Mouse (Mus musculus): ENCODE results near the gene Vax2.

Gene Vax2

DNA sequence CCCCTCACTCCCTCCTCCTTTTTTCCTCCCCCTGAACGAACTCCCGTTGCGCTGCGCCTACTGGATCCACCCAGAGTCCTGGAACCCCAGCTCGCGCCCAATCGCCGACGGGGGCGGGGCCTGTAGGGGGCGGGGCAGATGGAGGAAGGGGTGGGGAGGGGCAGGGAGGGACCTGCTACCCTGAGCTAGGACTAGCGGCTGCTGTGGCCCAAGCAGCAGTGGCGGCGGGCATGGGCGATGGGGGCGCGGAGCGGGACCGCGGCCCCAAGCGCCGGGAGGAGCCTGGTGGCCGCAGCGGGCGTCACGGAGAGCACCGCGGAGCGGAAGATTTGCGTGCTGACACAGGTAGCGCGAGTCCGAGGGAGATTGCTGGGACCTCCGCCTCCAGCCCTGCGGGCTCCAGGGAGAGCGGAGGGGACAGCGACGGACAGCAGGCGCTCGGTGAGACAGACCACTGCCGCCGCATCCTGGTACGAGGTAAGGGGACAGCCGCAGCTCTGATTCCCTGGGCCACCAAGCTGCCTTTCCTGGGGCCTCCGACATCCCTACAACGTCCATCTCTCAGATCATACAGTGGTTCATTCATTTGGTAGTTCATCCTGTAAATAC lies at the start of gene Vax2:
TSS of gene Vax2 (plus strand) at position 198 of the 609 bp plus-strand sequence.
- no peak for DNase-seq (ENCODE audit: low read depth in 2 of 2, low spot score in 2 of 2)

DNA sequence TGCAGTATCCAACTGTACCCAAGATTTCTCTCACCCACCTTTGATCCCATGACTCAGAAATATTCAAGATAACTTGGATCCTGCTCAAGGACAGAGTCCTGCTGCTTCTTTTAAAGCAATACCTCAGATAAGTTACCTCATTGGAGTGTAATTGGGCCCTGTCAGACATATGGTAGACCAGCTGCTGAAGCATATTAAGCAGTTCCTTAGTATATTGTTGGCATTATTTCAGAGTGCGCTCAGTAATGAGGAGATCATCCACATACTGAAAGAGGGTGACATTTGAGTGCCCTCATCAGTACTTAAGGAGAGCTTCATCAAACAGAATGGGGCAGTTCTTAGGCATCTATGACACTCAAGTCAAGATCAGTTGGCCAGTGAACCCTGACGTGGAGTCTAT lies 46.1 kb upstream of the Vax2 start:
- DNase-seq (ENCODE audit: low read depth in 2 of 2, low spot score in 2 of 2): no peak

DNA sequence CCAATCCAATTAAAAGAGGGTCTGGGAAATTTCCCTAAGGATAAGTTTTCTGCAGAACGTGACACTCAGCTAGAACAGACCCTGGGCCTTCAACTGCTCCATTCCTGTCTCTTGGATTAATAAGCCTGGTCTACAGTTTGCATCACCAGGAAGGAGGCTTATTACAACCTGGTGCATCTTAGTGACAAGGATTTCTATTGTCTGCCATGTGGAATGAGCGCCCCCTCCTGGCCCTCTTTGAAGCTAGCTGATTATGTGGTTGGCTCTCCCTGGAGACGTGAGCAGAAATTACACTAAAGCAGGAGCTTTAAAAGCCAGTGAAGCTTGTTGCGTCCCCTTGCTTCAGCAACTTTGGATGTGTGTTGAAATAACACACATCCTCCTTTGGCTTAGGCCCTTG lies 37.7 kb upstream of the Vax2 start:
- DNase-seq (ENCODE audit: low read depth in 2 of 2, low spot score in 2 of 2): peak; percentile 71 to 80

DNA sequence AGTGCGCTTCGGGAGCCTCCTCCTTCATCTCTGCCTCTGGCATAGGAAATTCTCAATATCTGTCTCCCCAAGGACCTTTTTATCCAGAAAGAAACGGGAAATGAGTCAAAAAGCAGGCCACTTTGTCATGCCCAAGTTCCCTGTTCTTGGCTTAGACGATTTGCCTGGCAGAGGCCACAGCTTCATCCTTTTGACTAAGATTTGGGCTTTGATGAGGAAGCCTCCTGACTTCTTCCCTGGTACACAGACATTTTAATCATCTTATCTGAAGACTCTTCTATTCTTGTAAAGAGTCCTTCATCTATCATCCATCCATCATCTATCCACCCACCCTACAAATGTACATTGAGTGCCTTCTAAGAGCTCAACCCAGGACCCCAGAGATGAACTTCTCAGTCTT lies 33.3 kb upstream of the Vax2 start, which contains the start of gene Cd207:
TSS of gene Cd207 (minus strand) at position 101 of the 400 bp plus-strand sequence.
- DNase-seq (ENCODE audit: low read depth in 2 of 2, low spot score in 2 of 2): no peak

DNA sequence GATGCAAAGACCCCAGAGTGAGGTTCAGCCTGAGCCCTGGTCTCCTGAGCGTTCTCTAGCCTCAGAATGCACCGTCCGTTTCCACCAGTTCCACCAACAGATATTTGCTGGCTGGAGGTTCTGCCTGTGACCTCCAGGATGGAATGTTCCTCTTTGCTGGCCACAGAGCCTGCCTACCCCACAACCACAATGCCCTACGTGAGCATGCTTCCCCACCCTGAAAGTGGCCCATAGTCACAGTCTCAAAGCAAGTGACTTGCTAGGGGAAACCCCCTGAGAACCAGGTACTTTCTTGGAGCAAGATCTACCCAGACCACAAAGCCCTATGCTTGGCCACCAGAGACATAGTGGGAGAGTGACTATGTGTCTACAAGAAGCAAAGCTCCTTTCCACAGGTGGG lies 21.7 kb upstream of the Vax2 start:
- DNase-seq (ENCODE audit: low read depth in 2 of 2, low spot score in 2 of 2): no peak

- DNase-seq (ENCODE audit: low read depth in 2 of 2, low spot score in 2 of 2): peak in 1 of 2 experiments; percentile 40
Observed at GRCm38 (mm10) chr6:83690277-83690676, 20.8 kb upstream of the Vax2 start.

GRCm38 (mm10) chr6:83690936-83691335 lies 20.1 kb upstream of the Vax2 start:
- no peak for DNase-seq (ENCODE audit: low read depth in 2 of 2, low spot score in 2 of 2)

- no peak for DNase-seq (ENCODE audit: low read depth in 2 of 2, low spot score in 2 of 2)
Observed at GRCm38 (mm10) chr6:83692962-83693361, 18.1 kb upstream of the Vax2 start.

- DNase-seq (ENCODE audit: low read depth in 2 of 2, low spot score in 2 of 2): peak; percentile 49 to 68
Observed at GRCm38 (mm10) chr6:83693835-83694234, 17.2 kb upstream of the Vax2 start.

DNA sequence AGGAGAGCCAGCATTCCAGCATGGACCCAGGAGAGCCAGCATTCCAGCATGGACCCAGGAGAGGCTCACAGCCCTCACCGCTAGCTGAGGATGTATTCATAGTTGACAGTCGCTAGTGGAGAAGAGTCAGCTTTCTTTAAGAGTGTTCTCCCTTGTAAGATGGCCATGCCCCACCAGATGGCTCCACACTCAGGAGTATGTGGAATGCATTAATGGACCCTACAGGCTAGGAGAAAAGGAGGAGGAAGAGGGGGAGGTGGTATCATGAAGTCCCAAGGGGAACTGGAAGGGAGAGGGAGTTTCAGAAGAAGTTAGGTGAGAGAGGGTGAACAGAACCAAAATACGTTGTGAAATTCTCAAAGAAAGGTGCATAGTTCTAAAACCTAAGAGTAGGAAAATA lies 15.3 kb upstream of the Vax2 start:
- no peak for DNase-seq (ENCODE audit: low read depth in 2 of 2, low spot score in 2 of 2)

DNA sequence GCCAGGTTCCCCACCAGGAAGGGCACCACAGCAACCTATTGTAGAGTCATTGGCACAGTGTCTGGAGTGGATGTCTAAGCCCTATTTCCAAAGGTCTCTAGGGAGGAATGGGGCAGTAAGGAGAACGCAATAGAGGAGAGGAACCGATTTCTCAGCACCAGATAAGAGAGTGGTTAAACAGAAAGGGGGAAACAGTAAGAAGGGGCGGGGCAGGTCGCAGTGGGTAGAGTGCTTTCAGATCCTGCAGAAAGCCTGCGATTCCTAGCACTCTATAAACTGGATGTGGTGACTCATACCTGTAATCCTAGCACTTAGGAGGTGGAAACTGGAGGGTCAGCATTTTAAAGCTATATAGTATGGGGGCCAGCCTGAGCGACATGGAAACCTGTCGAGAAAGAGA lies 14.4 kb upstream of the Vax2 start:
- DNase-seq (ENCODE audit: low read depth in 2 of 2, low spot score in 2 of 2): no peak

DNA sequence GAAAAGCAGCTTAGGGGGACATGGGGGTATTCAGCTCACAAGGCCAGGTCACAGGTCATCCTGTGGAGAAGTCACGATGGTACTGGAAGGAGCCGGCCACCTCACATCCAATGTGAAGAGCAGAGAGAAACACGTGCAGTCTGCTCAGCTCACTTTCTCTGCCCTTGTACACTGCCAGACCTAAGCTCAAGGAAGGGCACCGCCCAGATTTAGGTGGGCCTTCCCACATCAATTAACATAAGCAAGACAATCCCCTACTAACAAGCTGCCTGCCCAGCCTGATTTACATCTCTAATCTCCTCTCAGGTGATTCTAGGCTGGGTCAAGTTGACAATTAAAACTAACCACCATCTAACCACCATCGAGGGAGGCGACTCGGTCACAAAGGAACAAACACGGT lies 13.1 kb upstream of the Vax2 start:
- DNase-seq (ENCODE audit: low read depth in 2 of 2, low spot score in 2 of 2): no peak

DNA sequence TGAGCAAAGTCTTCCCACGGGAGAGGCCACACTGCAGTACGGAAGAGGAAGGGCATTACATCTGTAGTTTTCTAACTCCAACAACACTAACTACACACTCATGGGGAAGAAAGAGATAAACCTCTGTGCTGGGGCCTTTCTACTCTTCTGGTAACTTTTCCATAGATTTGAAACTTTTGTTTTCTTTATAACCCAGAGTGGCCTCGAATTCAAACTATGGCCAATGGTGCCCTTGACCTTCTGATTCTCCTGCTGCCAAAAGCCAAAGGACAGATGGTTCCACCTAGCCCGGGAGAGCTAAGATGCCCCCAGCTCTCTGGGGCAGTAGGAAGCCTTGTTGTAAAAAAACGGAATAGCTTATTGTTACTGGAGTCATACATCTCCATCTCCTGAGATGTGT lies 11.1 kb upstream of the Vax2 start:
- DNase-seq (ENCODE audit: low read depth in 2 of 2, low spot score in 2 of 2): no peak

GRCm38 (mm10) chr6:83701001-83701400 lies 10.1 kb upstream of the Vax2 start:
- no peak for DNase-seq (ENCODE audit: low read depth in 2 of 2, low spot score in 2 of 2)

DNA sequence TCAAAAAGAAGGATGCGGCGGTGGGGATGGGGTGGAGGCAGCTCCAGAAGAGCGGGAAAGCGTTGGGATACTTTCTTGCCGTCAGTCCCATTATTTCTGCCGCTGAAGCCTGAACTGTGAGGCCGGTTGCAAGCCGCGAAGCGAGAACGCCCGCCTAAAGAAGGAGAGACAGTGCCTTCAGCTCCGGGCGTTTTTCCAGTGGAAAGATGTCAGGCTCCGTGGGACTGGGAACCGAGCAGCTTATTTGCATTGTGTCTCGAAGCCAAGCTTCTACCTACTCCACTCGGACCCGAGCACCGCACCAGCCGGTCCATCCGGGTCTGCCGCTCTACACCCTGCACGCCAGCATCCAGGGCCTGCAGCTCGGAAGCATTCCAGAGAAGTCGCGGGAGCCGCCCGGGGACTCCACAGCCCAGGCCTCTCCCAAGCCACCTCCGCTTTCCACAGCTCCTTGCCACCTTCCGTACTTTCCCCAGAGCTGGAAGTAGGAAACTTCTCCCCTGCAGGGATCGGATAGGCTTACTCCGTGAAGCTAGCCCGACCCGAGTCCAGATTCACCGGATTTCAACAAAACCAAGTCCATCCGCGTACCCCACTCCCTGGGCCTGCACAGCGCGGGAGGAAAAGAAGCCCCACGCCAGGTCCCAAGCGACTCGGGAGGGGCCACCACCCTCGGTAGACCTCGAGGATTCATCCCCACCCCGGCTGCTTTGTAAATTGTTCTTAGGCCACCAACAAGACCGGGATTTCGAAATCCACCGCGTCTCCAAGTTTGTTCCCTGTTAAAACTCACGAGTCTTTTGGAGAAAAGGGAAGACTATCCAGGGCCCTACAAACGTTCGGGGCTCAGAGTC lies 8.7 kb upstream of the Vax2 start:
- no peak for DNase-seq (ENCODE audit: low read depth in 2 of 2, low spot score in 2 of 2)

DNA sequence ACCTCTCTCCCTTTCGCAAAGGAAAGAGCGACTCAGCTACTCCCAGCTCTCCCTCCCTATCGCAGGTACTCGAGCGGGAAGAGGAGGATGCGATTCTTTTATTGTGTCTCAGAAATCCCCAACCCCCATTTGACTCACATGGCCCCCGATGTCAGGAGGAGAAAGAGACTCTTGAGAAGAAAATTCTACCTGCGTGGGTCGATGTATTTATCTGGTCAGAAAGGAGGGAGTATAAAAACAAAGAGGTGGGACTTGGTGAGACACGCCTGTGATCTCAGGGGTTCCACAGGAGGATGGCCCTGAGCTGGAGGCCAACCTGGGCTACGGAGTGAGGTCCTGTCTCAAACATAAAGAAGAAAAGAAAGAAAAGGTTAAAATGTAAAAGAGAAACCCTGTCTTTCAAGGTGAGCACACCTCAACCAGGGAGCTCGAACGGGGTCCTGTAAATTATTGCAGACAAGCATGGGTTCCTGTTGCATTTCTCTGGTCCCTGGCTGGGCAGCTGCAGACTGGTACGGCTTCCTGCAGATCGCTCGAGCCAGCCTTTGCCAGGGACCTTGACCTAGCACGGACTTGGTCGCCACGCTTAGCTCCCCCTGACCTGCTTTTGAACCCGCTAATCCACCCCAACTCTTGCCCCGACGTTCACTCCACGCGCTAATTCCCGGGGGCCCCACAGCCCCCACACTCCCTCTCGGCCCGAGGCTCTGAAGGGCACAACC lies 7.9 kb upstream of the Vax2 start:
- DNase-seq (ENCODE audit: low read depth in 2 of 2, low spot score in 2 of 2): no peak

- DNase-seq (ENCODE audit: low read depth in 2 of 2, low spot score in 2 of 2): no peak
Observed at GRCm38 (mm10) chr6:83703722-83704078, 7.4 kb upstream of the Vax2 start.

DNA sequence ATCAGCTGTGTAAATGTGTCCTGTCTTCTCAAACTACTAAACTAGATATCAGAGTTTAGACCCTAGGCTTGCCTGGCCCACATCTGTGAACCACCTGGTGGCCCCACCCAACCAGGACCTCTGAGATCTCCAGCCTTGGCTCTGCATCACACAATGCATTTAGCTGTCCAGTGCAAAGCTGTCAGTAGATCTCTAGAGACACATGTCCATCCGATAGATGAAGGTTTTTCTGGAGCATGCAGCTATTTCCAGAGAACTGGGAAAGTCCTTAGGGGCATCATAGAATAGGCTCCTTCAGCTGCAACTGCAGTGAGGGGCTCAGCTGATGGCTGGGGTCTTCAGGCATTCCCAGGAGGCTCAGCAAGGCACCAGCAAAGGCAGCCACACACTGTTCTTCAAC lies 6.8 kb upstream of the Vax2 start:
- DNase-seq (ENCODE audit: low read depth in 2 of 2, low spot score in 2 of 2): no peak

DNA sequence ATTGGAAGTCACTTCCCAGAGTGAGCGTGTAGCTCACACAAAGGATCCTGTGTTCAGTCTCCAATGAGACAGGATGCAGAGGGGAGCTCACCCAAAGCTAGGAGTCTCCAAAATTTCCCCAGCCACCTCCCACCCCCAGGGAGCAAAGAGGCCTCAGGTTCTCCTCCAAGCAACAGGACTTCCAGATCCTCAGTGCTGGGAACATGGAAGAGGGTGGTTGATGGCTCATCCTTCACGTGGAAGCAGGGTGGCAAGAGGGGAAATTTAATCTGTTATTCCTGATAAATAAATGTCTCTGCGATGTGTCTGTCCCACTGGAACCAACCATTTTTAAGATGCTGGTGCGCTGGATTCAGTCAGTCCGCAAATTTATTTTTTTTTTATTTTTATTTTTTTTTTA lies 6.4 kb upstream of the Vax2 start:
- DNase-seq (ENCODE audit: low read depth in 2 of 2, low spot score in 2 of 2): no peak

DNA sequence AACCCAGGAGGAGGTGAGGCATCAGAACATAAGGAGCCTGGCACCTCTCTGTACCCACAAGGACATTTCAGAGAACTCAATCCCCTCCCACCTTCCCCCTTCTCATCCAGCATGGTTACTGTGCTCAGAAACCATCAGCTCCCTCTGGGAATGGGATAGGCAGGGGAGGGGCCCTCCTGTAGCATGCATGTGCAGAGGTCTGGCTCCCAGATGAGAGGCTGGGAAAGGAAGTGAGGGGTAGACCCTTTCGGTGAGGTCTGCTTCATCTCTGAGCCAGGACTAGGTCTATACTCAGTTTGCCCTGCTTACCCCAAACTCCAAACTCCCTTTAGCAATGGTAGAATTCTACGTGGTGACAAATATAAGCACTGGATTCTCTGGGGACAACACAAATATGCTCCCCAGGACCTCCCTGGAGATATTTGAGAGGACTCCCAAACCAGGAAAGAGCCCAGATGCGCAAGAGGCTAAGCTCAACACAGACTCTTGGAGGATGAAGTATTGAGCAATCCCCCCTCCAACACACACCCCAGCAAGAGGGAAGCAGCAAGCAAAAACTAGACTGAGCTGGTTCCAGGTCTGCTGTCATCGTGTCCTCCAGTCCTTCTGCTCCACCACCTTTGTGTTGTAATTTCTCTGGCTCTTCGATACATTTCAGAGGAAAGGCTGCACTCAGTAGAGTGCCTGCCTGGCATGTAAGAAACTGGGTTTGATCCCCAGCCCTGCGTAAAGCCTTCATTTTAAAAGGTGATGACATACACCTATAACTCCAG lies 3.1 kb upstream of the Vax2 start:
- DNase-seq (ENCODE audit: low read depth in 2 of 2, low spot score in 2 of 2): no peak

DNA sequence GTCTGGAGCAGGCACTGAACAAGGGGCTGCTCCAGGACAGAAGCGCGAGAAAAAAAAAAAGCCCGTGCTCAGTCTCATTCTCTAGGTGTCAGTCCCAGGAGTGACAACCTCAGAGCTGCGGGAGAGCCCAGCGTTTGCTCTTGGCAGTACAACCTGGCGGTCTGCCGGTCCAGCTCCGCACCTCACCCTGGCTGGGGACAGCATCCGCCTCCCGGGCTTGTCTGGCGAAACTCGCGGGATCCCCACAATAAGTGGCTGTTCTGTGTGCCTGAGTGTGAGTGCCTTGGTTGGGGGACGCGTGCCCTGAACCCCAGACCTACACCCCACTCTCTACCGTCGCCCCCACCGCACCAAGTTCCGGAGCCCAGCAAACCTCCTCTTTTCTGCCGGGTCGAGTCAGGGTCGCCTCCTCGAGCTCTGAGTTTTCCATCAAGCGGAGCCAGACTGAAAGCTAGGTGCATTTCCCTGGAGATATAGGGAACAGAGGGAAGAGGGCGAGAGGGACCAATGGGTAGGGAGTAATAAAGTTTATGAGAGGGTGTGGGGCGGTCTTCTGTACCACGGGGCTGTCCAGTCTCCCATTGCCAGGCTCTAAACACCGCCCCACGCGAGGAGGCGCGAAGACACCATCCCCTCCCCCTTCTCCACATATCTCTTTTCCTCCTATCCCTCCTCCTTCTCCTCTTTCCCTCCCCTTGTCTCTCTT lies 550 bp upstream of the Vax2 start:
- DNase-seq (ENCODE audit: low read depth in 2 of 2, low spot score in 2 of 2): no peak

All from CD8-positive naive resting alpha-beta T cell, adult 2 months (primary cell).